Mouse (Mus musculus): ENCODE results near the gene Myo9b.
"Not testable (repeated sequence)": the region's sequence is repeated elsewhere in the genome, so short reads cannot be mapped to it uniquely, and the experiment has no call there.

DNA sequence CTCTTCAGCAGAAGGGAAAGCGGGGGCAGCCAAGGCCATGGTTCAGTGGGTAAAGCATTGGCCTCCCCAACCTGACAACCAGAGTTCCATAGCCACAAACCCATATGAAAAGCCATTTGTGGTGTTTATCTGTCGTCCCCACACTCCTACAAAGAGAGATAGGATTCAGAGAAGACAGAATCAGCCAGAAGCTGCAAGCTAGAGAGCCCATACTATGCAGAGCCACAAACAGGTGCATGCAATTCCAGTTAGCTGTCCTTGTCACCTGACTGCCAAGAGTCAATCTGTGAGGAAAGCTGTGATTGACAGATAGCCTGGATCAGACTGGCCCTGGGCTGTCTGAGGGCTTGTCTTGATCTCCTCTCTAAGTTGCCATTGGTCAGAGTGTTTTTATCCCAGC lies 47.2 kb downstream of the Myo9b start:
- not testable (repeated sequence) for TF ChIP-seq CTCF (IDR thresholded peaks at IDR 0.05; ENCODE audit: control insufficient read depth, insufficient read depth, insufficient replicate concordance, low read depth, low read length); POLR2A (IDR thresholded peaks at IDR 0.05; ENCODE audit: control insufficient read depth, low read depth, low read length)
